Mouse (Mus musculus): ENCODE results near the gene Kmt2a. TPM values are rescaled to one million over a fixed set of nuclear protein-coding genes. Genes with fewer than 3 reads are reported as not detected.

Gene Kmt2a
- polyA plus RNA-seq, 1 experiment from 2014 or later: 2.9 TPM

- Histone ChIP-seq H3K4me1 (replicated peaks) (peaks cover 49% of the 10 kb centered on the region), H3K4me2 (peak overlapping the region; percentile 99)
- ATAC-seq (ENCODE audit: insufficient read depth): no peak
Observed at GRCm38 (mm10) chr9:44879694-44880271, 1.3 kb downstream of the Kmt2a start.

DNA sequence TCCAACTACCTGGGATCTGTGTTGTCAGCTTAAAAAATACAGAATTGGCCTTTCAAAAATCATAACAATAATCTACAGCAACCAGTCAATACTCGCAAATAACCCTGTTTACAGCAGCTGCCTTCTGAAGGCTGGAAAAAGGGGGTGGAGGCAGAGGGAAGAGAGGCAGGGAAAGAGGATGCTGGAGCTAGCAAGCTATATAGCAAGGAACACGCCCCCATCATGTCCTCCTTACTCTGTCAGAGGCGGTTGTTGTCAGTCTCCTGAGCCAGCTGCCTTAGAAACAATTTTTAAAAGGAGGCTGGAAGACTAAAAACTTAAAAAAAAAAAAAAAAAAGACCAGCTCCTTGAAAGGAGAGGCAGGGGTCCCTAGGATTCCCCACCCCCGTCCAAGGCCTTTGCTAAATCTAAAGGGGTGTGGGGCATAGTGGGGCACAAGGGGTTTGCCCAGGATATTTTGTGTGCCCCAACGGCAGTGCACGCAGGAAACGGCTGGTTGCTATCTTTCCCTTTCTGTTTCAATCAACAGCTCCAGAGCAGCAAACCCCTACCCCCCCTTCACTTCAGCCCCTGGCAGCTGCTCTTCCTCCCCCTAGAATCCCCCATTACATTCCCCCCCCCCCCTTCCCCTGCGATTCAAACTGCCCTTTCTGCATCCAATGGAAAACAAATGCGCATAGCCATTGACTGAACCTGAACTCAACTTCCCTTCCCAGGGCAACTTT is 2.2 kb downstream of the Kmt2a start:
- Histone ChIP-seq H3K4me2 (peak overlapping the region; percentile 99), H3K27ac (replicated peaks) (peak overlapping the region; percentile 91; the same call in 1 of the 2 replicates), H3K4me1 (replicated peaks) (peaks cover 54% of the 10 kb centered on the region), H3K4me3 (replicated peaks) (peak overlapping the region; percentile 94), H3K9ac (peak overlapping the region; percentile 95), H3K9me3 (replicated peaks) (no peaks in the 10 kb centered on the region), H3K36me3 (replicated peaks) (no peaks in the 10 kb centered on the region), H3K27me3 (peaks cover 16% of the 10 kb centered on the region)
- 10% methylated on average over 9 of the region's 9 CpGs for WGBS (ENCODE audit: insufficient replicate concordance)
- no peak for ATAC-seq (ENCODE audit: insufficient read depth)

More at GRCm38 (mm10) chr9:44879694-44880271, 1.3 kb downstream of the Kmt2a start:
- H3K9ac ChIP-seq: peak overlapping the region; percentile 95
- no peaks in the 10 kb centered on the region for H3K9me3 ChIP-seq (replicated peaks)
- H3K27me3 ChIP-seq: peaks cover 23% of the 10 kb centered on the region
- H3K4me3 ChIP-seq (replicated peaks): peak overlapping the region; percentile 94
- under 1% methylated on average over 13 of the region's 13 CpGs for WGBS (ENCODE audit: insufficient replicate concordance)
- peak overlapping the region; percentile 91 for H3K27ac ChIP-seq (replicated peaks)
- no peaks in the 10 kb centered on the region for H3K36me3 ChIP-seq (replicated peaks)

DNA sequence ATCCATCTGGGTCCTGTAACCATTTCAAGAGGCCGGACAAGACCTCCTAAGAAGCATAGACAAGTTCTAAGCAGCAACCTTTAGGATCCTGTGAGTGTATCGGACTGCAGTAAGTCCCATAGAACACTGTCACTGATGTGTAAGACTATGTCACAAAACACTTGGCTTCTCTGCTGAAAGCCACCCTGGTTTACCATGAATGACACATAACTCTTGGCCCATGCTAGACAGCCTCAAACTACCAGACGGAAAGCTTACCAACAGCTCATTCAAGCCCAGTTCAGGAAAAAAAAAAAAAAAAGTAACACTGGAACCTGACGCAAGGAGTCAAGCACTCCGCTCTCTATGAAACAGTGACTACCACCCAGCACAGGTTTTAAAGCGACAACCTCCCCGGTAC is 3.4 kb downstream of the Kmt2a start:
- Histone ChIP-seq H3K4me2 (no peak overlapping the region), H3K27me3 (peaks cover 5% of the 10 kb centered on the region), H3K9me3 (replicated peaks) (no peaks in the 10 kb centered on the region), H3K4me3 (replicated peaks) (no peak overlapping the region), H3K36me3 (replicated peaks) (no peaks in the 10 kb centered on the region), H3K27ac (replicated peaks) (no peak overlapping the region), H3K9ac (no peak overlapping the region), H3K4me1 (replicated peaks) (peaks cover 52% of the 10 kb centered on the region)
- 88% methylated on average over 7 of the region's 7 CpGs for WGBS (ENCODE audit: insufficient replicate concordance)
- no peak for ATAC-seq (ENCODE audit: insufficient read depth)

DNA sequence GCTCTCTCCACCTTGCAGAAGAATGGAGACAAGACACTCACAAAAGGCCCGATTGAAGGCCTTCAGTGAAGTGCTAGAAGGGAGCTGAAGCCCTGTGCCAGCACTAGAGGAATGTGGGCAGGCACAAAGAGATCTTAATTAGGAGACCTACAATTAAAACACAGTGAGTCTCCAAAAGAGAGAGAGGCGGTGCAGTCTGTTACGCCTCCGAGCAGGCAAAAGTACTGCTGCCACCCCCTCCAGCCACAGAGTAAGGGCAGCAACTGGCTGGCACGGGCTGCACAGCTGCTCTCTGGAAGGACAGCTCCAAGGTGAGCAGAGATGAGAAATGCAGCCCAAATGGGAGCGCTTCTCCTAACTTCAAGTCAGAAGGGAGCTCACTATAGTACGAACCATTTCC is 5.6 kb downstream of the Kmt2a start:
- Histone ChIP-seq H3K27ac (replicated peaks) (0 out of 2 replicates have a peak overlapping the region, but pooled peaks have one; percentile 6), H3K4me1 (replicated peaks) (peaks cover 41% of the 10 kb centered on the region), H3K27me3 (no peaks in the 10 kb centered on the region), H3K36me3 (replicated peaks) (0 out of 2 replicates have a peak, but pooled peaks cover 3% of the 10 kb centered on the region), H3K4me3 (replicated peaks) (no peak overlapping the region), H3K9me3 (replicated peaks) (no peaks in the 10 kb centered on the region), H3K9ac (no peak overlapping the region), H3K4me2 (no peak overlapping the region)
- WGBS (ENCODE audit: insufficient replicate concordance): 79% methylated on average over 7 of the region's 7 CpGs
- ATAC-seq (ENCODE audit: insufficient read depth): no peak

DNA sequence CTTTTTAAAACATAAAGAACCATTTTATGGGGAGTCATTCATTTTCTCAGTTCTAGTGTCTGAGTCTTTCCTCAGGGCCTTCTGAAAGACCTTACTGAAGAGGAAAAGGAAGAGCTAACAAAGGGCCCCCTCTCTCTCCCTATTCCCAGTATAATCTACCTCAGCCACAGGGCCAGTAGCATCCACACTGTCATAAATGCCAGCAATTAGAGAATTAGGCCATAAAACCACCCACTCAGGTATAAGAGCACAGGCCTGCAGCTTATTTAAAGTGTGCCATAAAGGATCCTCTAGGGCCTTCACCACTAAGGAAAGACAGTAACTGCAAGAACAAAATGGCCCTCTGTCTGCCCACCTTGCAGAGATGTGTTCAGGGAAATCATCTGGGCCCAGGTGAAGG is 6.9 kb downstream of the Kmt2a start:
- Histone ChIP-seq H3K27ac (replicated peaks) (no peak overlapping the region), H3K36me3 (replicated peaks) (0 out of 2 replicates have a peak, but pooled peaks cover 3% of the 10 kb centered on the region), H3K4me3 (replicated peaks) (no peak overlapping the region), H3K4me1 (replicated peaks) (peaks cover 28% of the 10 kb centered on the region), H3K9ac (no peak overlapping the region), H3K4me2 (no peak overlapping the region), H3K9me3 (replicated peaks) (no peaks in the 10 kb centered on the region), H3K27me3 (no peaks in the 10 kb centered on the region)
- ATAC-seq (ENCODE audit: insufficient read depth): no peak

DNA sequence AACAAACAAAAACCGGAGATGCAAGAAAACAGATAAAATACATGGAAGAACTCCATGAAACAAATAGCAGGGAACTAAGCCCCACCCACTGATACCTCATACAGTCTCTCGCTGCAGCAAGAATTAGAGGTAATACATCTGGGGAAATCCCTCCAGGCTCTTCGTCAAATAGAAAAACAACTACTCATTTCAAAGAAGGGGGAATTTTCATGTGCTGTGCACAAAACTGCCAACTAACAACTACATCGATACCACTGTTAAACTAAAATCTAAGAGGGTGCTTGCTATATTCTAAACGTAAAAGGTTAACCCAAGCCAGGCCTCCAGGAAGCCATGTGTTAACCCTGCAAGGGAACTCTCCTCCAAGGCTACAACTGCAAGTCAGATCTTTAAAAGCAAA is 7.4 kb downstream of the Kmt2a start:
- Histone ChIP-seq H3K4me2 (no peak overlapping the region), H3K4me3 (replicated peaks) (no peak overlapping the region), H3K27ac (replicated peaks) (no peak overlapping the region), H3K36me3 (replicated peaks) (0 out of 2 replicates have a peak, but pooled peaks cover 3% of the 10 kb centered on the region), H3K9ac (no peak overlapping the region), H3K27me3 (no peaks in the 10 kb centered on the region), H3K9me3 (replicated peaks) (no peaks in the 10 kb centered on the region), H3K4me1 (replicated peaks) (peaks cover 25% of the 10 kb centered on the region)
- no peak for ATAC-seq (ENCODE audit: insufficient read depth)
- 65% methylated on average over 5 of the region's 5 CpGs for WGBS (ENCODE audit: insufficient replicate concordance)

DNA sequence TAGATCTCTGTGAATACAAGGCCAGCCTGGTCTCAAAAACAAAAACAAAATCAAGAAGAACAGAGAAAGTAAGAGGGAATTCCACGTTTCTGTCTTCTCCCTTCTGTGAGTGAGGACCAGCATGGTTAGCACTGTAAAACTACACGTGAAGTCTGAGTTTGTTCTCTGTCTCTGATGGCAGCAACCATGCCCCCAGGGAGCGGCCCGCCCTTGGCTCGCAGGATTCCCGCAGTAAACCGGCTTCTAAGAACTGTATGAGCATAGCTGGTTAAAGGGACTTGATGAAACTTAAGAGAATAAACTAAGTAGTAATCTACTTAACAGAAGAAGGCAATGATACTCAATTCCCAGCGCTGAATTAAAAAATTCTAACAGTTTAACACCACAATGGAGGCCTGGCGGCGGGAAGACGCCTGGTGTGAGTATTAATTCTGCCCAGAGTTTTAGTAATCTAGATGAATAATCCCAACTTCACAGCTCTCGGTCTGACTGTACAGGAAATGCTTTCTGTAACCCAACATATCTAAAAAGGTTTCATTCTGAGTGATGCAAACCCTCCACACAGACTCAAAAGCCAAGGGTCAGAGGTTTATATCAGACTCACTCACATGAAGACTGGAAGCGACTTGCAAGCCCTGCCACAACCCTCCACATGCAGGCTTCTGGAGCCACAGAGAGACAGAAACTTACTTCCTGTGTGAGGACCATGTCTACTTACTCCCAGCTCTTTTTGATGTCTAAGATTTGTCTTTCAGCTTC is 12.6 kb downstream of the Kmt2a start:
- H3K4me3 ChIP-seq (replicated peaks): no peak overlapping the region
- H3K36me3 ChIP-seq (replicated peaks): peaks cover 20% of the 10 kb centered on the region
- 72% methylated on average over 13 of the region's 13 CpGs for WGBS (ENCODE audit: insufficient replicate concordance)
- no peaks in the 10 kb centered on the region for H3K27me3 ChIP-seq
- no peak overlapping the region for H3K4me2 ChIP-seq
- H3K9ac ChIP-seq: no peak overlapping the region
- peaks cover 13% of the 10 kb centered on the region; the same call in 1 of the 2 replicates for H3K4me1 ChIP-seq (replicated peaks)
- H3K9me3 ChIP-seq (replicated peaks): no peaks in the 10 kb centered on the region
- no peak overlapping the region for H3K27ac ChIP-seq (replicated peaks)
- ATAC-seq (ENCODE audit: insufficient read depth): no peak

GRCm38 (mm10) chr9:44867664-44868063 is 13.4 kb downstream of the Kmt2a start:
- Histone ChIP-seq H3K27ac (replicated peaks) (no peak overlapping the region), H3K4me3 (replicated peaks) (no peak overlapping the region), H3K36me3 (replicated peaks) (peaks cover 20% of the 10 kb centered on the region), H3K4me1 (replicated peaks) (peaks cover 17% of the 10 kb centered on the region), H3K4me2 (no peak overlapping the region), H3K27me3 (no peaks in the 10 kb centered on the region), H3K9ac (no peak overlapping the region), H3K9me3 (replicated peaks) (no peaks in the 10 kb centered on the region)
- no peak for ATAC-seq (ENCODE audit: insufficient read depth)
- 46% methylated on average over 3 of the region's 3 CpGs for WGBS (ENCODE audit: insufficient replicate concordance)

DNA sequence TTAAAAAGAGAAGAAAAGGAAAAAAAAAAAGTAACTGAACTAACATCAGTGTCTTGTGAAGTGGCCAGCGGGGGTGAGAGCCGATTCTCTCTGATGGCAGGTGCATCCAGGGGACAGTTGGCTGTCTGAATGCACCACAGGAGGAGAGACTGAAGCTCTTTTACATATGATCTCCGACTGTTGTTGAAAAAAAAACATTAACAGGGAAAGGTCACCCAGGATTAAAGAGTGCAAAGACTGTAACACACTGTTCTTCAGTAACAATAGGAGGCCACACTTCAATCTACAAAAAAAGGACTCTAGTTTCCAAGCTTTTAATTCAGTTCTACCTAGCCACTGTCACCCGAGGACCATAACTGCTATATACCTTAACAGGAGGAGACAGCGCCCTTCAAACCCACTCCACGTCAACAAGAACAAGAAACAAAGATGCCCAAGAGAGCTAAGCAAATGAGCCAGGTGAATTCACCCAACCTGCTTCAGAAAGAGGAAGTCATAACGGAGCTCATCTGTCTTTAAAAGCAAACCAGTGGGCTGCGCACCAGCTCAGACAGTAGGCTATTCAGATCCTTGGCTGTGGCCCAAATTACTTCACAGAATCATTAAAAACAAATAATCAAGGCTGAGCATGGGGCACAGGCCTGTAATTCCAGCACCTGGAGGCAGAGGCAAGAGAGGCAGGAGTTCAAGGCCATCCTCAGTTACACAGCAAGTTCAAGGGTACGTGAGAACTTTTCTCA is 14.4 kb downstream of the Kmt2a start:
- Histone ChIP-seq H3K4me1 (replicated peaks) (peaks cover 26% of the 10 kb centered on the region), H3K4me2 (no peak overlapping the region), H3K36me3 (replicated peaks) (peaks cover 26% of the 10 kb centered on the region), H3K4me3 (replicated peaks) (no peak overlapping the region), H3K9me3 (replicated peaks) (no peaks in the 10 kb centered on the region), H3K9ac (no peak overlapping the region), H3K27me3 (no peaks in the 10 kb centered on the region), H3K27ac (replicated peaks) (no peak overlapping the region)
- ATAC-seq (ENCODE audit: insufficient read depth): no peak
- WGBS (ENCODE audit: insufficient replicate concordance): 64% methylated on average over 9 of the region's 9 CpGs

DNA sequence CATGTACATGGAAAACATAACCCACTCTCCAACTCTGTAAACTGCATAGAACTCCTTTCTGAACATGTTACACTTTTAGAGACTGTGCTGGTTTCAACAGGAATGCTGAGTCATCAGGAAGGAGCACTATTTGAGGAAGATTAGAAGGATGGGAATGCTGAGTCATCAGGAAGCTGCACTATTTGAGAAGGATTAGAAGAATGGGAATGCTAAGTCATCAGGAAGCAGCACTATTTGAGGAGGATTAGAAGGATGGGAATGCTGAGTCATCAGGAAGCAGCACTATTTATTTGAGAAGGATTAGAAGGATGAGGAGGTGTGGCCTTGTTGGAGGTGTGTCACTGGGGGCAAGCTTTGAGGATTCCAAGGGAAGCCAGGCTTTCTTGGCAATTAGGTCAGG is 20.0 kb downstream of the Kmt2a start:
- no peak overlapping the region for H3K27ac ChIP-seq (replicated peaks)
- H3K4me1 ChIP-seq (replicated peaks): peaks cover 20% of the 10 kb centered on the region
- no peak overlapping the region for H3K4me3 ChIP-seq (replicated peaks)
- H3K4me2 ChIP-seq: no peak overlapping the region
- no peaks in the 10 kb centered on the region for H3K9me3 ChIP-seq (replicated peaks)
- peaks cover 30% of the 10 kb centered on the region for H3K36me3 ChIP-seq (replicated peaks)
- no peaks in the 10 kb centered on the region for H3K27me3 ChIP-seq
- ATAC-seq (ENCODE audit: insufficient read depth): no peak
- no peak overlapping the region for H3K9ac ChIP-seq

DNA sequence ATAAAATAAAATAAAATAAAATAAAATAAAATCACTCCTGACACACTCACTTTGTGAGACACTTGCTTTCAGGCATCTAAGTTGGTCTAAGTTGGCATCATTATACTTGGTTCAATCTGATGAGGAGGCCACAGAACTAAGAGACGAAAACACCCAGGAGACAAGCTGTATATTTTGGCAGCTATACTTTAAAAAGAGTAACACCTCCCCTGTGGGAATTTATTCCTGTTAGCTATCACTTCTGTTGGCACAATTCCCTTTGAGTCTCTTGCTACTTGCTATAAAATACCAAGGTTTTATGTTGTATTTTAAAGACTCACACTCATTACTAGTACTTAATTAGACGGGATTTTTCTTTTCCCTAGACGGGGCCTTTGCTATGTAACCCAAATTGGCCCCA is 22.4 kb downstream of the Kmt2a start:
- Histone ChIP-seq H3K4me3 (replicated peaks) (no peak overlapping the region), H3K4me1 (replicated peaks) (peaks cover 20% of the 10 kb centered on the region), H3K9ac (no peak overlapping the region), H3K27ac (replicated peaks) (no peak overlapping the region), H3K9me3 (replicated peaks) (no peaks in the 10 kb centered on the region), H3K36me3 (replicated peaks) (peaks cover 14% of the 10 kb centered on the region; the same call in 1 of the 2 replicates), H3K27me3 (no peaks in the 10 kb centered on the region), H3K4me2 (no peak overlapping the region)
- ATAC-seq (ENCODE audit: insufficient read depth): no peak
- WGBS (ENCODE audit: insufficient replicate concordance): 81% methylated on average over 3 of the region's 3 CpGs

Data from liver, embryonic 15.5 days (tissue).